Mouse (Mus musculus) neural tube, embryonic 12.5 days (tissue): ENCODE data around the gene Olfr575. TPM values are rescaled to one million over a fixed set of nuclear protein-coding genes. Genes with fewer than 3 reads are reported as not detected.
A peak's percentile ranks its signal among the peaks of the same experiment; 100 is the strongest.

Experiments
- ATAC-seq: fragments of 200-750 bp; cut with Nextera tagmentation; 2 replicates; pipeline ENCODE4 v1.8.0; 2017; ENCODE audit warnings: low read depth, mild to moderate bottlenecking, moderate TSS enrichment, moderate library complexity; ENCODE audit not compliant: low FRiP score
- H3K27ac ChIP-seq: fragments of 300-500 bp; sonication (generic); 2 replicates; pipeline ENCODE4 v1.5.1; 2016
- H3K27me3 ChIP-seq: fragments of 300-500 bp; sonication (generic); replicated peaks from 2 replicates; pipeline ENCODE4 v1.6.1; 2016; ENCODE audit warnings: mild to moderate bottlenecking
- H3K36me3 ChIP-seq: fragments of 300-500 bp; sonication (generic); 2 replicates; pipeline ENCODE4 v1.6.1; 2016; ENCODE audit warnings: mild to moderate bottlenecking
- H3K4me1 ChIP-seq: fragments of 300-500 bp; sonication (generic); 2 replicates; pipeline ENCODE4 v1.6.1; 2016
- H3K4me2 ChIP-seq: fragments of 300-500 bp; sonication (generic); replicated peaks from 2 replicates; pipeline ENCODE4 v1.6.1; 2016; ENCODE audit warnings: mild to moderate bottlenecking
- H3K4me3 ChIP-seq: fragments of 300-500 bp; sonication (generic); 2 replicates; pipeline ENCODE4 v1.5.1; 2016
- H3K9ac ChIP-seq: fragments of 300-500 bp; sonication (generic); 2 replicates; pipeline ENCODE4 v1.6.1; 2016; ENCODE audit warnings: mild to moderate bottlenecking
- H3K9me3 ChIP-seq: fragments of 300-500 bp; sonication (generic); 2 replicates; pipeline ENCODE4 v1.6.1; 2016; ENCODE audit warnings: mild to moderate bottlenecking
- WGBS: fragments of 180-500 bp; shearing (Covaris S2); methylation state at CpG from one replicate; pipeline ENCODE4 v1.1.7; 2016; 5-methylcytosine and 5-hydroxymethylcytosine counted together
- polyA plus RNA-seq: library from polyadenylated mRNA; unstranded; fragments of >200 nt; fragmentation: Nextera tagmentation; extraction: Ambion mirVana; gene quantifications from 2 replicates; pipeline ENCODE4 v1.2.1, GENCODE M21; 2016

Olfr575 gene
- polyA plus RNA-seq, 1 experiment from 2014 or later = not detected

GRCm38 (mm10) chr7:102917032-102917875, 41.3 kb downstream of the Olfr575 start, which contains the start of gene Olfr571:
Olfr571 (minus strand) TSS chr7:102917536.
- H3K27me3 ChIP-seq = no peaks in the 10 kb centered on the region
- no peak within 1 kb of the TSS for H3K4me2 ChIP-seq
- H3K36me3 ChIP-seq = no peaks in the 10 kb centered on the region
- H3K4me3 ChIP-seq = no peak within 1 kb of the TSS
- no peak within 1 kb of the TSS for H3K9ac ChIP-seq
- WGBS = 47% methylated on average over 4 of the region's 4 CpGs
- H3K9me3 ChIP-seq = no peaks in the 10 kb centered on the region
- H3K4me1 ChIP-seq = no peaks in the 10 kb centered on the region
- H3K27ac ChIP-seq = no peak within 1 kb of the TSS
- peak; percentile 71 for ATAC-seq

DNA sequence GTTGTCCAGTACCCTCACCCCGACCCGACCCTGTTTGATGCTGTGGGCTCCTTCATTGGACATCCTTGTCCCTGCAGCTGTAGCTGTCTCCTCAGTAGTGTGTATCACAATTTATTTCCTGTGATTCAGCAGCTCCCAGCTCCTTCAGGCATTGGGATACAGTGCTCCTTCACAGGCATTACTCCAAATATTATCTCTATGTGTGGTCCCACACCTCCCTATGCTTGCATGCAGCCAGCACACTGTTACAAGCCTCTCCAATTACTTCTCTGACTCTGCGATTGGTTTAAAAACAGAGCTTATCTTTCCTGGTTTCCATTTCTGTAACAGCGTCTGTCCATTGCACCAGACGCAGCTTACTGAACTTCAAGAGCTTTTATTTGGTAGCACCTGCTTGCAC, 42.2 kb downstream of the Olfr575 start:
- no peak overlapping the region for H3K9ac ChIP-seq
- H3K4me3 ChIP-seq = no peak overlapping the region
- no peaks in the 10 kb centered on the region for H3K27me3 ChIP-seq
- H3K27ac ChIP-seq = no peak overlapping the region
- no peak for ATAC-seq
- H3K36me3 ChIP-seq = no peaks in the 10 kb centered on the region
- no peaks in the 10 kb centered on the region for H3K4me1 ChIP-seq
- WGBS = 82% methylated on average over 5 of the region's 5 CpGs
- no peak overlapping the region for H3K4me2 ChIP-seq
- H3K9me3 ChIP-seq = no peaks in the 10 kb centered on the region

- no peak overlapping the region for H3K9ac ChIP-seq
- no peak overlapping the region for H3K4me2 ChIP-seq
- no peak for ATAC-seq
- no peak overlapping the region for H3K4me3 ChIP-seq
- H3K36me3 ChIP-seq = no peaks in the 10 kb centered on the region
- H3K27me3 ChIP-seq = no peaks in the 10 kb centered on the region
- no peak overlapping the region for H3K27ac ChIP-seq
- 54% methylated on average over 1 of the region's 1 CpGs for WGBS
- no peaks in the 10 kb centered on the region for H3K4me1 ChIP-seq
- H3K9me3 ChIP-seq = no peaks in the 10 kb centered on the region
Measured at GRCm38 (mm10) chr7:102915261-102915660, 43.3 kb downstream of the Olfr575 start.

Other genes with a start within 250 kb of the Olfr575 start
- gene Olfr33, start 239.7 kb downstream of the Olfr575 start, polyA plus RNA-seq = 0.08 TPM in 1 of 2 replicates, not detected in the other
- 0.20 TPM in 1 of 2 replicates, not detected in the other for gene Olfr559, start 231.3 kb downstream of the Olfr575 start, polyA plus RNA-seq
- gene Olfr560, start 199.4 kb downstream of the Olfr575 start, polyA plus RNA-seq = not detected in 2 replicates
- gene Olfr78, start 199.3 kb downstream of the Olfr575 start, polyA plus RNA-seq = 0.19 and 0.48 TPM in 2 replicates
- gene Olfr561, start 187.6 kb downstream of the Olfr575 start, polyA plus RNA-seq = 0.13 and 0.18 TPM in 2 replicates
- not detected in 2 replicates for gene Olfr564, start 155.3 kb downstream of the Olfr575 start, polyA plus RNA-seq
- not detected in 2 replicates for gene Olfr566, start 100.0 kb downstream of the Olfr575 start, polyA plus RNA-seq
- gene Olfr568, start 81.7 kb downstream of the Olfr575 start, polyA plus RNA-seq = not detected in 2 replicates
- not detected in 2 replicates for gene Olfr569, start 67.9 kb downstream of the Olfr575 start, polyA plus RNA-seq
- not detected in 2 replicates for gene Olfr570, start 64.2 kb downstream of the Olfr575 start, polyA plus RNA-seq
- gene Olfr571, start 41.2 kb downstream of the Olfr575 start, polyA plus RNA-seq = not detected in 2 replicates
- gene Olfr572, start 34.4 kb downstream of the Olfr575 start, polyA plus RNA-seq = not detected in 2 replicates
- not detected in 2 replicates for gene Olfr573-ps1, start 16.2 kb downstream of the Olfr575 start, polyA plus RNA-seq
- gene Olfr574, start 10.3 kb downstream of the Olfr575 start, polyA plus RNA-seq = not detected in 2 replicates
- gene Olfr576, start 3.9 kb upstream of the Olfr575 start, polyA plus RNA-seq = not detected in 2 replicates
- not detected in 2 replicates for gene Olfr577, start 17.2 kb upstream of the Olfr575 start, polyA plus RNA-seq
- gene Olfr578, start 30.5 kb upstream of the Olfr575 start, polyA plus RNA-seq = not detected in 2 replicates
- not detected in 2 replicates for gene Olfr582, start 79.2 kb upstream of the Olfr575 start, polyA plus RNA-seq
- not detected in 2 replicates for gene Olfr583, start 92.5 kb upstream of the Olfr575 start, polyA plus RNA-seq
- not detected in 2 replicates for gene Olfr584, start 123.1 kb upstream of the Olfr575 start, polyA plus RNA-seq
- gene Olfr585, start 138.9 kb upstream of the Olfr575 start, polyA plus RNA-seq = not detected in 2 replicates
- not detected in 2 replicates for gene Olfr586, start 166.9 kb upstream of the Olfr575 start, polyA plus RNA-seq
- gene Olfr588-ps1, start 182.1 kb upstream of the Olfr575 start, polyA plus RNA-seq = not detected in 2 replicates
- not detected in 2 replicates for gene Olfr589, start 197.6 kb upstream of the Olfr575 start, polyA plus RNA-seq
- gene Olfr591, start 219.6 kb upstream of the Olfr575 start, polyA plus RNA-seq = not detected in 2 replicates
- gene Olfr592, start 226.0 kb upstream of the Olfr575 start, polyA plus RNA-seq = not detected in 2 replicates